Mouse (Mus musculus) bone marrow, adult 2 months (tissue): ENCODE results near the gene Usp2.

Experiments used
- CTCF ChIP-seq: fragments of 200-500 bp; IDR thresholded peaks from 2 replicates; pipeline ENCODE4 v1.5.1; 2011; ENCODE audit warnings: low read length, control low read depth; ENCODE audit not compliant: control insufficient read depth, insufficient read depth
- POLR2A ChIP-seq: fragments of 200-500 bp; IDR thresholded peaks from 2 replicates; pipeline ENCODE4 v1.6.1; 2011; ENCODE audit warnings: low read depth, mild to moderate bottlenecking, control low read depth, low read length, borderline replicate concordance; ENCODE audit not compliant: control insufficient read depth

DNA sequence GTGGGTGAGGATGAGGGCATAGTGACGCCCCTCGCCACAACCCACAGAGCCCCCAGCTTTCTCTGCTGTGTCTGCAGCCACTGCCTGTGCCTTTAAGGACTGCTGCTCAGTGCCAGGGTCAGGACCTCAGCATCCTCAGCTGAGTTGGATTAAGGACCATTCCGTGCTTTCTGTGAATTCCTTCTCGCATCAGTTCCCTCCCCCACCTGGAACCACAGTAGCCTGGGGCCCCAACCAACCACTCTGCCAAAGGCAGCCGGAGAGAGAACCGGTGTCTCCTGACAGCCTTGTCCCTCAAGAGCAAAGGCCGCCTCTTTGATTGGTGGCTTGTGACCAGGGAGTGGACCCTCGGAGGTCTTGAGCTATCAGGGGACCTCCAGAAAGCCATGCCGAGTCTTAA is 34.7 kb downstream of the Usp2 start, which contains the start of gene Mfrp:
- TF ChIP-seq CTCF (no peak), POLR2A (no peak)
